Mouse (Mus musculus) gastrocnemius, postnatal 14 days (tissue): ENCODE measurements at regions not wholly inside any gene's neighbourhood (a gene's known extent, or its start where the extent isn't known, plus 50 kb on each side); places are given as distances from the start of the nearest gene placed in this dataset.

Experiments
- DNase-seq: peaks from one replicate; pipeline ENCODE4 v3.0.0; 2021; ENCODE audit warnings: mixed read lengths
- intact Hi-C: fragments of 180-260 bp; cut with DNase I; formaldehyde crosslinking; loops from one replicate; pipeline ENCODE4 v1.15.1; 2025; ENCODE audit warnings: low total_unique reads

DNA sequence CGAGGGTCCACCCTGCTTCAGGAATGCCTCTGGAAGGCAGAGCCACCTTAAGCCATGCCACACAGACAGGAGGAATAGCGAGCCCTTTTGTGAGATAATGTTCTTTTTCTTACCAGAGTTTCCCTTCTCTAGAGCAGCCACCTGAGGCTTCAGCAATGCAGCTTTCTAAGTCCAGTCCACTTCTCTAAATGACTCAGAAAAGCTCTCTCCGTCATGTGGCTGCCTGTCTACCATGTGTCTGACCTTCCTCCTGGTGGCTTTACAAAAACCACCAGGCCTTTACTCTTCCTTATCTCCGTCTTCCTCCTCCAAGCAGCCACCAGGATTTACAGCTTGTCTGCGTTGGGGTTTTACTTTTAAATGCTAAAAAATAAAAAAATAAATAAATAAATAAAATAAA lies 93.4 kb upstream of the Mark1 start:
- no peak for DNase-seq
- intact Hi-C loops: no loop called here

DNA sequence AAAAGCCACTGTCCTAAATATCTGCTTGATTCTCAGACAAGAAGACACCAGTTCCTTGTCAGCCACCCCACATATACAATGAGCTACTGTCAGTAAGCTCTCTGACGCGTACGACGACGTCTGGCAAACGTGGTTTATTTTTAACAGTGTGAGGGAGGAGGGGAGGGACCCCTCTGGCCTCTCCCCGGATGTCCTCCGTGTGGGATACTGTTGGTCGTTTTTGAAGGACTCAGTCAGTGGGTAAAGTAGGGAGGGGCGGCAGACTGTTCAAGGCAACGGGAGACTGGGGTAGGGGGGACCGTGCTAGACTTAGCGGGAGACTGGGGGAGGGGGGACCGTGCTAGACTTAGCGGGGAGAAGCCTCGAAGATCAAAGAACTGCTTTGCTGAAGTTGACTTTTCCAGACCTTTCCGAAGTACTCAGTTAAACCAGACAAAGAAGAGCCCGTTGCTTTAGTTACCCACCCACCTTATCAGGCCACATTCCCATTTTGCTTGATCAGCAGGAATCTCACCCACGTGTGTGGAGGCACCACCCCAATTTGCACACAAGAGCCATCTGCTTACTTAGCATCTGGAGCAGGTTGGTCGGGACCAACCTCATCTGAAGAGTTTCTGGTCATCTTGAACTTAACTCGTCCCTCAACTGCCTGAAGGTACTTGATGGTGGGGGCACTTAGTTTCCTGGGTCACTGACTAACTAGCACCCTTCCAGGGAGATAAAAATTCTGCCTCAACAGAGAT lies 92.6 kb upstream of the Mark1 start:
- no peak for DNase-seq

DNA sequence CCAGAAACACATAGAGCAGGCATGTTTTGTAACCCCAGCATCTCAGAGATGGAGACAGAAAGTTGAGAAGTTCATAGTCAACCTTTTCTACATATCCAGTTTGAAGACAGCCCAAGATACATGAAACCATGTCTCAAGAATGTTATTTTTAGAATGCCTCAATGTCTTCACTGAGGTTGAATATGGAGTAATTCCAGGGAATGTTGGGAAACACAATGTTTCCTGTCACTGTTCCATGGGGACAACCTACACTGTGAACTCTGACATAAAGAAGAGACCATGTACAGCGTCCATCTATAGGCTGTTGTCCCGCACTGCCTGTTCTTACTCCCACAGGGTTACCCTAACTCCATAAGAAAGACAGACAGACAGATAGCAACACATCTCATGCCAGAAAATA lies 89.8 kb upstream of the Mark1 start:
- intact Hi-C loops: no loop called here
- no peak for DNase-seq

More for the DNA sequence above, 92.6 kb upstream of the Mark1 start:
- intact Hi-C loops: no loop called here

DNA sequence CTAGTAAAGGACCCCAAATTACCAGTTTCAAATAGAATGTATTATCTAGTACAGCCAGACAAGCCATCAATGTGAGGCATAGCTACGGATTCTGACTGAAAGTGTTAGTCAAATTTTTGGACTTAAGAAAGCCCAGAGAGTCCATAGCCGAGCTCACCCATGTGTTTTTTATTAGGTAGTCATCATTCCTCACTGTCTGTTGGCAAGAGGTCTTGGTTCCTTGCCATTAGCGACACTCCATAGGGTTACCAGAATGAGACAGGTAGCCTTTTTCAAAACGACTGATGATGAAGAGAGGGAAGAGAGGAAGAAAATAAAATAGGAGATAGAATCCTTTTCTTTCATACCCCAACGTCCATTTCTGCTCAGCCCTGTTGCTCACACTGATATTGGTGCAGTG lies 83.8 kb upstream of the Mark1 start:
- DNase-seq: no peak

DNA sequence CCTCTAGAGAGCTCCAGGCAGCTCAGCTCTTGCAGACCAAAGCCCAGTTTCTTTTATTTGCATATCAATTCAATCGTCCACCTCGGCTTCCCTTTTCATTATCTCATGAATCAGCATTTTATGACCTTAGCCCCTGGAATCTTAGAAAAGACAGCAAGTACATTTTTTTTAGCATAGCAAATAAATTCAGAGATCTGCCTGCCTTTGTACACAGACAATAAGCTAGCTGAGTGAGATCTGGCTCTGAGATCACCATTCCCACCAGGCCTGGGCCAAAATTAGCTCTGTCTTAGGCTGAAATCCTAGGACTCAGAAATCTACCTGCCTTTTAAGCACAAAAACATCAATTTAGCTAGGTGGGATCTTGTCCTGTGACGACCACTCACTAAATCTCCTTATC lies 80.7 kb upstream of the Mark1 start:
- intact Hi-C loops: no loop called here
- no peak for DNase-seq

More for the DNA sequence above, 83.8 kb upstream of the Mark1 start:
- intact Hi-C loops: no loop called here

DNA sequence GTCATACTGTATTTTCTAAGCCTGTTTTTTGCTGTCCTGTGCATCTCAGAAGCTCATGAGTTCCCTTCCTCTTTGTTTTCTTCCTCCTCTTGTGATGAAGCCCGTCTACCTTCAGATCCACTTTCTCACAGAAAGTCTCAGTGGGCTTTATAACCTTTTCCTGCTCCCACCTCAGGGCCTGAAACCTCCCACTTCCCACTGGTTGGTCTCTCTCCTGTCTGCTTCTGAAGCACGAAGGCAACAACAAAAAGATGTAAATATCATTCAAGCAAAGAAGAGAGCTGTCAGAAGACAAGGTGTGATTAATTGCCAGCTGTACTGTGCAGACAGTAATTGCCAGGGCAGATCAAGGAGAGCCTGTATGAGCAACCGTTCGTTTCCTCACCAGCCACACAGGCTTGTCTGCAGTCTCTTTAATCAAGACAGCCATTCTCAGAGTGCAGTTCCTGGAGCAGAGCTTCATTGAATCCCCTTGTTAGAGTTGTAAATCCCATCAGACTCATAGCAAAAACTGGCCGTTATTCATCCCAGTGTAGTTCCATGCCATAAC lies 80.0 kb upstream of the Mark1 start:
- intact Hi-C loops: no loop called here
- no peak for DNase-seq

DNA sequence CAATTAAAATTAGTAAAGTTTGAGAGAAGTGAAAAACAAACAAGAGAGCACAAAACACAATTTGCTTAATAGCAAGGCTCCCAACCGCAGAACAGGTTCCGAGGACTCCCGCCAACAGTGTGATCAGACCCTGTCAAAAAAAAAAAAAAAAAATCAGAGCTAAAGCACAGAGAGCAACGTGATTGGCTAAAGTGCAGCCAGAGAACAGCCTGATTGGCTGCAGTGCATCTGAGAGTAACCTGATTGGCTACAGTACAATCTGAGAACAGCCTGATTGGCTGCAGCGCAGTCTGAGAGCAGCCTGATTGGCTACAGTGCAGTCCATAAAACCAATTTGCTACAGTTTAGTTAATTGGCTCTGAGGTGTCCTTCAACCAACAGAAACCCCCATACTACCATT lies 74.6 kb upstream of the Mark1 start:
- intact Hi-C loops: no loop called here
- no peak for DNase-seq

DNA sequence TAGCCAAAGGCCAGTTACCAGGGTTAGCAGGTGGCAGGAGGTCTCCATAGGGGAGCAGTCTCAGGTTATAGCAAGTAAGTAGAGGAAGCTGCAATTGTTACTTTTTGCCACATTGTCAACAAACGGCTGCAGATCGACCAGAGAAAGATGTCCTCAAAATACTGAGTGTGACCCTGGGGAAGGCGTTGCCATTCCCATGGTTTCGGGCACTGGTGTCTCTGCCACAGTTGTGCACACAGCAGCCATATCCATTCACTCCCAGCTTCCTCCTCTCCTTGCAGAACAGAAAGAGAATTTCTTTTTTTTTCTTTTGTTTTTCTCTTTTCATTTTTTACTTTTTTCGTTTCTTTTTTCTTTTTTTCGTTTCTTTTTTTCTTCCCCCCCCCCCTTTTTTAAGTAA lies 73.4 kb upstream of the Mark1 start:
- DNase-seq: no peak
- intact Hi-C loops: no loop called here

DNA sequence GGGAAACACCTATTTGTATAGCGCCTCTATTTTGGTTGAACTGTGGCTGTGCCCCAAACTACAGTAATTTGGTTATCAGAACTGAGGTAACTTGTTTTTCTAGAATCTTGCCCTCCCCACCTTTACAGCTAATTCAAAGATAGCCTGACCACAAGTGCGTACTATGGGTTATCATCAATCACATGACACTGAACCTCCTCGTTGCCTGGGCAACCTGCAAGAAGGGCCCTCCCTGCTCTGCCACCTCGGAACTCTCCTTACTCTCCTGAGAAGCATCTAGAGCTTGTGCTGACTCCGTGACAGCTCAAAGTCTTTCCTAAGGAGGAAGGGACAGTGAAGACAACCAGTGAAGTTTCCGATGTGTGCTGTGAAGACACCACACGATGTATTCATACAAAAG lies 72.2 kb upstream of the Mark1 start:
- intact Hi-C loops: no loop called here

DNA sequence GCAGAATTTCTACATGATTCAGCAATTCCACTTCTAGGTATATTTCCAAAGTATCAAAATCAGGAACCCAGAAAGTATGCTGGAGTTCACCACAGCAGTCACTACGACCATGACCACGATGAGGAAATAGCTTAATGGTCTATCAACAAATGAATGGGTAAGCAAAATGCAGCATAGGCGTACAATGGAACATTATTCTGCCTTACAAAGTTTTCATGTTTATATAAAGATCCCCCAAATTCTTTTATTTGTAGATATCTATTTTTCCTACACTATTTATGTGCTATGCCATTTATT lies 71.4 kb upstream of the Mark1 start:
- DNase-seq: no peak
- intact Hi-C loops: no loop called here

More for the DNA sequence above, 72.2 kb upstream of the Mark1 start:
- no peak for DNase-seq

DNA sequence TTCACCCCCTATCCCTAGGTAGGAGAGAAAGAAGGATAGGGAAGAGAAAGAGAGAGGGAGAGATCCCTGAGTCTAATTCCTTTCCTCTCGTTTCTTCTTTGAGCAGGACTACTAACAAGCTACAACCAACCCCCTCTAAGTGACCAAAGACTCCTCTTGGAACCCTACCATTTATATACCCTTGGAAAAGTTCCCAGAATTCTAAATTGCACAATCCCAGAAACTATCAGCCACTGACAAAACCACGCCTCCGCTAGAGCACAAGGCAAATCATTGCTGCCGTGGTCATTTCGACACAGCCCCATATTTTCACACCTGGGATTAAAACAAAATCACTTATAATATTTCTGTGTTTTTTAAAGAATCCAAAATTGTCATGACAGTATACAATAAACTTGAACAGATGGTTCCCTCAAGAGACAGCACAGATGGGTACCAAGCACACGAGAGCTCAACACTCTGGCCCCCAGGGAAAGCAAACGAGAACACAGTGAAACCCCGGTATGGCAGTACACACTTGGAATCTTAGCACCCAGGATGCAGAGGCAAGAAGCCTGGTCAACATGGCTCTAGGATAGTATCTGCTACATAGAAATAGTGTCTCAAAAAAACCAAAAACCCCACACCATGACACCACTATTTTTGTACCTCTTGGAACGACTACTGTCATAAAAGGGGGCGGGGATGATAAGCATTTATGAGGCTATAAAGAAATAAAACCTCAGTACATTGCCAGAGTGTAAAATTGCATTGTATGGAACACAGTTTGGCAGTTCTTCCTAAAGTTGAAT lies 70.9 kb upstream of the Mark1 start:
- DNase-seq: no peak
- intact Hi-C loops: no loop called here

DNA sequence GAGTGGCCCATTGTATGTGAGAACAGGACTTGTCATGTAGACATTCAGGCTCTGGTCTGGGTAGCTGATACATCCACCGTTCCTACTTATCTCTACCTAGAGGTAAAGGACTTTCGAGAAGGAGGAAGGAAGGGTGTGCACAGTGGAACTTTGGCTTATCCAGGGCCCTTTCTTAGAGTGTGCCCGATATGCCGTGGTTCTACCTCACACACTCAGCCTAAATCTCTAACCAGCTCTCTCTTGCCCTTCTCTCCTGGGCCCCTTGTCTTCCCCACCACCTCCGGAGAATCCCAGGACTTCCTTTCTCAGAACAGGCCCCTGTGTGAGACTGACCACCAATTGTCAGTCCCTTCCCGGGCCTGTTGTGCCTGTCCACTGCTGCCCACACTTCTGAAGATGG lies 68.8 kb upstream of the Mark1 start:
- intact Hi-C loops: no loop called here

DNA sequence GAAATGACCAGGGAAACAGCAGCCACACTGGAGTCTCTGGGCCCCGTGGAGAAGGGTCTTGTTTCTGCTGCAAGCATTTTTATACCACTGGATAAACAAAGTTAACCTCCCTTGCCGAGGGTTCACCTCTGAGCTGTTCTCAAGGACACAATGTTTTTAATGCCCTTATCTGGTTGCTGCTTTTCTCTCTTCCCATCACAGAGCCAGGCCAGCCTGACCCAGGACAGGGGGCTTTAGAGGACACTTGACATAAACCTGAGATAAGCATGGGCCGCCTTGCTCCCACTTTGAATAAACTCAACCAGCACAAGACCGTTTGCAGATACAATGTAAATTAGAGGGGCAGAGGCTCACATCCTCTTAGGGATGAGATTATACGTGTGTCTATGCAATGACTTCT lies 68.3 kb upstream of the Mark1 start:
- no peak for DNase-seq
- intact Hi-C loops: no loop called here

More for the DNA sequence above, 68.8 kb upstream of the Mark1 start:
- DNase-seq: no peak

DNA sequence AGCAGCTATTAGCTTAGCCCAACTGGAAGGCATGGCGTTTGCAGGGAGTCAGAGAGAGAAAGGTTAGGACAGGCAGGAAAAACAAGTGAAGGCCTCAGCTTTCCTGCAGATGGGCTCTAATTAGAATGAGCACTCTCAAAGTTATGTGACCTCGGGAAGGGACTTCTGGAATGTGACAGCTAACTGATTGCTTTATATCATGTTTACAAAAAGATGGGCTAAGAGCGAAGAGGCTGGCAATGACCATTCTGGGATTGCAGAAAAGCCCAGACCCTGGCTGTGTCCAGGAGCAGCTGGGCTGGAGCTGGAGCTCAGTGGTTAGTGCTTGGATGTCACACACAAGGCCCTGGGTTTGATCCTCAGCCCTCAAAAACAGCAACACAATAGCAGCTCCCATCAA lies 65.7 kb upstream of the Mark1 start:
- DNase-seq: no peak
- intact Hi-C loops: no loop called here

DNA sequence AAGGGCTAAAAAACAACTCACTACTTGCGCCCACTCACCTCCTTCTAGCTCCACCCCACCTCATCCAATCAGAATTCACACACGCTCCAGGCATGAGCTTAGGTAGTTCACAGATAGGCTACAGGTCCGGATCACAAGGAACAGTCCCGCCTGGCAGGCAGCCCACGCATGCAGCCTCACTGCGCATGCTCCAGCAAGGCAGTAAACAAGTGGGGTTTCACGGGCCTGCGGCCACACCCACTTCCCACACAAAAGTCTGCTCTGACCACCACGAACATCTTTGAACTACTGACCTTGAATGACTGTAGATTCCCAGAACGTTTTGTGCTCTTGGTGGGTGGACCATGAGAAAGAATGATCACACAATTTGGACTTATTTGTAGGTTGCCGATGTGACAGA lies 62.7 kb upstream of the Mark1 start:
- no peak for DNase-seq
- intact Hi-C loops: no loop called here

DNA sequence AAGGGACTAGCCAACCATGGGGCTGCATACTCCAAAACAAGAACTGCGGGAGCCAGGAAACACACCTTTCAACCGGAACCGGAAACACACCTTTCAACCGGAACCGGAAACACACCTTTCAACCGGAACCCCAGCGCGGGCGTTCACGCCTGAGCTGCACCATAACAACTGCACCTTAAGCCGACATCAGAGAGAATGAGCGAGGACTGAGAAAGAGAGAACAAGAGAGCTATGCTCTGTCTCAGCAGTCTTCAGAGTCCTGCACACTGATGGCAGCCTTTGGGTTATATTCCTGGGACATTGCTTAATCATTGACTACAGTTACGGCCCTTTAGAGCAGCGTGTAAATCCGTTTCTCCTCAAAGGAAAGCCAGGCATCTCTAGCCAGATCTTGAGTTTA lies 58.1 kb upstream of the Mark1 start:
- DNase-seq: no peak
- intact Hi-C loops: no loop called here

DNA sequence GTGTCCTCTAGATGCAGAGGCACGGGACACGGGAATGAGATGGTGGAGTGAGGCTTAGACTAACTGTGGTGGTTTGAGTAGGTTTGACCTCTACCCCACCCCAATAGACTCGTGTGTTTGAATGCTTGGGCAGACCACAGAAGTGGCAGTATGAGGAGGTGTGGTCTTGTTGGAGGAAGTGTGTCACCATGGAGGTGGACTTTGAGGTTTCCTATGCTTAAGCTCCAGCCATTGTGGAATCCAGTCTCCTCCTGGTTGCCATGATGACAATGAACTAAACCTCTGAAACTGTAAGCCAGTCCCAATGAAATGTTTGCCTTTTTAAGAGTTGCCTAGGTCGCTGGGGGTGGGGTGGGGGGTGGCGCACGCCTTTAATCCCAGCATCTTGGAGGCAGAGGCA lies 53.3 kb upstream of the Mark1 start:
- no peak for DNase-seq
- intact Hi-C loops: no loop called here

DNA sequence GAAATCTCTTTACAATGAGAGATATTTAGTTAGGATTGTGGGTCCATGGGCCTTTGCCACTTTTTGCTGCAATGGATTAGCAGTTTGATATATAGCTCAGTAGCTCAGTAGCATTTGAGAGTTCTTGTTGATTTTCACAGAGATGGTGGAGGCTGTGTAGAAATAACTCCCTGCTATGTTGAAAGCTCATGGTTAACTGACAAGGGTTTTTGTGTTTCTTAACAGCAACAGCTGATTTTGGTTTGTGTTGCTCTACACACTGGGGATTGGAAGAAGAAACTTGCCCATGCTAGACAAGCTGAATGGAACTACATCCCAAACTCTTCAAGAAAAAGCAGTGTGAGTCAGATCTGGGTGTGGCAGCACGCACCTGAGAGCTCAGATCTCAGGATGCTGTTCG lies 50.6 kb upstream of the Mark1 start:
- DNase-seq: no peak
- intact Hi-C loops: no loop called here
